Mouse (Mus musculus): ENCODE measurements around the gene Slc6a8.

Gene Slc6a8

DNA sequence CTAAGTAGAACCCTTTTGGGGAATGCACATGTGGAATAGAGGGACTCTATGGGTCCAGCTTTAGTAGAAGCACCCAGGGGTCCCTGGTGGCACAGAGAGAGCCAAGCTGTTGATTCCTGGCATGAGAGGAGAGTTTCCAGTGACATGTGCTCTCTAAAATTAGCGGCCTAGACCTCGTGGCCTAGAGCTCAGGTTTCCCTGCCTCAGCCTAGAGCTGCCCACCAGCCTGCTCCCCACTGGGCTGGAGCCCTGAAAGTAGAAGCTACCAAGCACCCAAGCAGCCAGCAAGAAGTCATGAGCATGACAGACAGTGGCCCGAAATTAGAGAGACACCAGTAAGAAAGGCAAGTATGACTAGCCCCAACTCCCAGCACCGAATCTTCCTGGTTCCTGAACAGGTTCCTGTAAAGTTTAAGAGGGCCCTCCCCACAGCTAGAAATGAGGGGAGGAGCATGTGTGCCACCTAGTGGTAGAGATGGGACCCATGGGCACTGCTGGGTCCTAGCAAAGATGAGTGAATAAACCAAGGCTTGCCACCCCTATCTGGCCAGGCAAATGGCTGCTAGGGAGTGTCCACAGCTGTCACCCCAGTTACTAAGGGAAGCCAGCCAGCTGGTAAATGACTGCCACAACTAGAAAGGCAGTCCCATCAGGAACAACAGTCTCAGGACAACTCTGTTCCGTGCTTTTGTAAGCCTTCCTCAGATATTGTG lies 18.1 kb downstream of the Slc6a8 start:
- no peak overlapping the region for H3K4me3 ChIP-seq (replicated peaks; ENCODE audit: low read length)
- TF ChIP-seq POU5F1 (IDR thresholded peaks at IDR 0.05; ENCODE audit: borderline replicate concordance, low read length) (no peak), NANOG (IDR thresholded peaks at IDR 0.05; ENCODE audit: borderline replicate concordance, low read length) (no peak), CTCF (conservative IDR thresholded peaks at IDR 0.05; ENCODE audit: low read length) (peak; percentile 49)
- H3K9me3 ChIP-seq (ENCODE audit: low read length) = no peaks in the 10 kb centered on the region
- no peaks in the 10 kb centered on the region for H3K27me3 ChIP-seq (ENCODE audit: insufficient read depth, low read length)
- peaks cover 97% of the 10 kb centered on the region for H3K36me3 ChIP-seq (ENCODE audit: insufficient read depth, low read length)
- H3K4me1 ChIP-seq (replicated peaks; ENCODE audit: low read depth, low read length) = peaks cover 52% of the 10 kb centered on the region

DNA sequence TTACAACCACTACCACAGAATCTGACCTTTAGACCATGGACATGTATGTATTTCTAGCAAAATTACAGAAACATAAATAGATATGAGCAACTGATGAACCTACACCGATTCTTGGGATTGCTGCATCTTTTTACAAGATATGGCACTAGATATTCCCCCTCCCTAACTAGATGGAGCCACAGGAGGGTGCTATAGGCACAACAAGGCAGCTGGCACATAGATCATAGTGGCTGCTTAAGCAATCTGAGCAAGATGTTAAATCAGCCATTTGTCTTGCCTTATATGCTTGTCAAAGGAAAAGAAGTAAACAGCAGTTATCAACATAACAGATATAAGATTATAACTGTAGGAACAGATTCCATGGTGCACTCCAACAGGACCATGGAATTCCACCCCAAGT lies 27.5 kb downstream of the Slc6a8 start:
- Histone ChIP-seq H3K4me1 (replicated peaks; ENCODE audit: low read depth, low read length) (no peaks in the 10 kb centered on the region), H3K9me3 (ENCODE audit: low read length) (no peaks in the 10 kb centered on the region), H3K36me3 (ENCODE audit: insufficient read depth, low read length) (peaks cover 65% of the 10 kb centered on the region), H3K27me3 (ENCODE audit: insufficient read depth, low read length) (no peaks in the 10 kb centered on the region), H3K4me3 (replicated peaks; ENCODE audit: low read length) (no peak overlapping the region)
- TF ChIP-seq NANOG (IDR thresholded peaks at IDR 0.05; ENCODE audit: borderline replicate concordance, low read length) (no peak), POU5F1 (IDR thresholded peaks at IDR 0.05; ENCODE audit: borderline replicate concordance, low read length) (no peak), CTCF (conservative IDR thresholded peaks at IDR 0.05; ENCODE audit: low read length) (no peak)

- Histone ChIP-seq H3K9me3 (ENCODE audit: low read length) (no peaks in the 10 kb centered on the region), H3K36me3 (ENCODE audit: insufficient read depth, low read length) (peaks cover 42% of the 10 kb centered on the region), H3K4me1 (replicated peaks; ENCODE audit: low read depth, low read length) (peaks cover 43% of the 10 kb centered on the region), H3K27me3 (ENCODE audit: insufficient read depth, low read length) (no peaks in the 10 kb centered on the region), H3K4me3 (replicated peaks; ENCODE audit: low read length) (peak overlapping the region; percentile 86)
- no peak for TF ChIP-seq POU5F1 (IDR thresholded peaks at IDR 0.05; ENCODE audit: borderline replicate concordance, low read length)
- no peak for TF ChIP-seq NANOG (IDR thresholded peaks at IDR 0.05; ENCODE audit: borderline replicate concordance, low read length)
- no peak for TF ChIP-seq CTCF (conservative IDR thresholded peaks at IDR 0.05; ENCODE audit: low read length)
These were observed 42.6 kb downstream of the Slc6a8 start for GRCm38 (mm10) chrX:73715476-73716108.

GRCm38 (mm10) chrX:73716109-73716661 lies 43.2 kb downstream of the Slc6a8 start, which contains the start of the genes Bcap31 and Abcd1:
Bcap31 (minus strand) TSS chrX:73716175.
Abcd1 (plus strand) TSS chrX:73716597.
- TF ChIP-seq NANOG (IDR thresholded peaks at IDR 0.05; ENCODE audit: borderline replicate concordance, low read length) (no peak), POU5F1 (IDR thresholded peaks at IDR 0.05; ENCODE audit: borderline replicate concordance, low read length) (no peak), CTCF (conservative IDR thresholded peaks at IDR 0.05; ENCODE audit: low read length) (no peak)
- no peaks in the 10 kb centered on the region for H3K9me3 ChIP-seq (ENCODE audit: low read length)

DNA sequence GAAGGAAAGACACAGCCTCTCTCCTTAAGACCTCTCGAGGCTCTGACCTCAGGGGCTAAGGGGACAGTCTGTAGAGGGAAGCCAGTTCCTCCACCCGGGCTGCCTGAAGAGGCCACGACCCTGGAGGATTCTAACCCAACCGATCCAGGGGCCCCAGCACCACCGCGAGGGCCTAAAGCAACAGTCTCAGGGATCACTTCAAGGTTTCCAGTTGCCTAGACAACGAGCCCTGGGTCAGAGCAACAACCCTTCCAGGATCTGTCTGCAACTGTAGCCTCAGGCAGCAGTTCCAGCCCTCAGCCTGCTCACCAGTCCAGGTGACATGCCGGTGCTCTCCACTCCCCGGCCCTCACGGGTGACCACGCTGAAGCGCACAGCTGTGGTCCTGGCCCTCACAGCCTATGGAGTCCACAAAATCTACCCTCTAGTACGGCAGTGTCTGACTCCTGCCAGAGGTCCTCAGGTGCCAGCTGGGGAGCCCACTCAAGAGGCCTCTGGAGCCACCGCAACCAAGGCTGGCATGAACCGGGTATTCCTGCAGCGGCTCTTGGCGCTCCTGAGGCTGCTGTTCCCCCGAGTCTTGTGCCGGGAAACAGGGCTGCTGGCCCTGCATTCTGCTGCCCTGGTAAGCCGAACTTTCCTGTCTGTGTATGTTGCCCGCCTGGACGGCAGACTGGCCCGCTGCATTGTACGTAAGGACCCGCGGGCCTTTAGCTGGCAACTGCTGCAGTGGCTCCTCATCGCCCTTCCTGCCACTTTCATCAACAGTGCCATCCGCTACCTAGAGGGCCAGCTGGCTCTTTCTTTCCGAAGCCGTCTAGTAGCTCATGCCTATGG lies 44.0 kb downstream of the Slc6a8 start:
- Histone ChIP-seq H3K36me3 (ENCODE audit: insufficient read depth, low read length) (peaks cover 29% of the 10 kb centered on the region), H3K4me1 (replicated peaks; ENCODE audit: low read depth, low read length) (peaks cover 43% of the 10 kb centered on the region), H3K27me3 (ENCODE audit: insufficient read depth, low read length) (no peaks in the 10 kb centered on the region), H3K4me3 (replicated peaks; ENCODE audit: low read length) (peak overlapping the region; percentile 69), H3K9me3 (ENCODE audit: low read length) (no peaks in the 10 kb centered on the region)
- TF ChIP-seq CTCF (conservative IDR thresholded peaks at IDR 0.05; ENCODE audit: low read length) = no peak
- TF ChIP-seq POU5F1 (IDR thresholded peaks at IDR 0.05; ENCODE audit: borderline replicate concordance, low read length) = no peak
- TF ChIP-seq NANOG (IDR thresholded peaks at IDR 0.05; ENCODE audit: borderline replicate concordance, low read length) = no peak

More at GRCm38 (mm10) chrX:73716109-73716661, 43.2 kb downstream of the Slc6a8 start, which contains the start of the genes Bcap31 and Abcd1:
- Histone ChIP-seq H3K36me3 (ENCODE audit: insufficient read depth, low read length) (peaks cover 36% of the 10 kb centered on the region), H3K4me1 (replicated peaks; ENCODE audit: low read depth, low read length) (peaks cover 43% of the 10 kb centered on the region), H3K4me3 (replicated peaks; ENCODE audit: low read length) (peak within 1 kb of the TSS; percentile 86), H3K27me3 (ENCODE audit: insufficient read depth, low read length) (no peaks in the 10 kb centered on the region)

DNA sequence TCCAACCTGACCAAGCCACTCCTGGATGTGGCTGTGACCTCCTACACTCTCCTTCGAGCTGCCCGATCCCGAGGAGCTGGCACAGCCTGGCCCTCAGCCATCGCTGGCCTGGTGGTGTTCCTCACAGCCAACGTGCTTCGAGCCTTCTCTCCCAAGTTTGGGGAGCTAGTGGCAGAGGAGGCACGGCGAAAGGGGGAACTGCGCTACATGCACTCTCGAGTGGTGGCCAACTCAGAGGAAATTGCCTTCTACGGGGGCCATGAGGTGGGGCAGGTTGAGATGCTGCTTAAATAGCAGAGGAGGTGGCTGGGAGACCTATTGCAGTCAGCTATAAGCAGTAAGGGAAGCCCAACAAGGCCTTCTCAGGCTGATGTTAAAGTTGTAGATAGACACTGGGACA lies 44.7 kb downstream of the Slc6a8 start:
- H3K4me1 ChIP-seq (replicated peaks; ENCODE audit: low read depth, low read length) = peaks cover 43% of the 10 kb centered on the region
- peaks cover 22% of the 10 kb centered on the region for H3K36me3 ChIP-seq (ENCODE audit: insufficient read depth, low read length)
- H3K27me3 ChIP-seq (ENCODE audit: insufficient read depth, low read length) = no peaks in the 10 kb centered on the region
- H3K4me3 ChIP-seq (replicated peaks; ENCODE audit: low read length) = peak overlapping the region; percentile 69
- TF ChIP-seq NANOG (IDR thresholded peaks at IDR 0.05; ENCODE audit: borderline replicate concordance, low read length) (no peak), CTCF (conservative IDR thresholded peaks at IDR 0.05; ENCODE audit: low read length) (no peak), POU5F1 (IDR thresholded peaks at IDR 0.05; ENCODE audit: borderline replicate concordance, low read length) (no peak)
- H3K9me3 ChIP-seq (ENCODE audit: low read length) = no peaks in the 10 kb centered on the region

DNA sequence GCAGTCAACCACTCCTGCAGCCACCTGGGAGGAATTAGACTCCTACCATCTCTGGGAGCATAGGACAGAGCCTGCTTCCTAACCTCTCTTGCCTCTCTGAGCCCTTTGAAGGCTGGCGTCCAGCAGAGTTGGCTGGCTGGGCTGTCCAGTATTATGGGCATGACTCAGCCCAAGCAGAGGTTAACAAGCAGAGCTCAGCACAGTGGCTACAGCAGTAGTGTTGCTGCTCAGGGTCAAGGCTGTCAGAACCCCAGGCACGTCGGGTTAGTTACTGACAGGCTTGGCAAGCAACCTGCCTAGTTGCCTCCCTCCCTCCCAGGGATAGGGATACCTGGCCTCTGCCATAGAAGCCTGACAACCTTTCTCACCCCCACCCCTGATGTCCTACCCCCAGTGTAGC lies 45.3 kb downstream of the Slc6a8 start:
- Histone ChIP-seq H3K27me3 (ENCODE audit: insufficient read depth, low read length) (no peaks in the 10 kb centered on the region), H3K36me3 (ENCODE audit: insufficient read depth, low read length) (peaks cover 18% of the 10 kb centered on the region), H3K9me3 (ENCODE audit: low read length) (no peaks in the 10 kb centered on the region), H3K4me1 (replicated peaks; ENCODE audit: low read depth, low read length) (peaks cover 43% of the 10 kb centered on the region), H3K4me3 (replicated peaks; ENCODE audit: low read length) (no peak overlapping the region)
- no peak for TF ChIP-seq NANOG (IDR thresholded peaks at IDR 0.05; ENCODE audit: borderline replicate concordance, low read length)
- no peak for TF ChIP-seq POU5F1 (IDR thresholded peaks at IDR 0.05; ENCODE audit: borderline replicate concordance, low read length)
- TF ChIP-seq CTCF (conservative IDR thresholded peaks at IDR 0.05; ENCODE audit: low read length) = no peak
